Mouse (Mus musculus) C2C12 (cell line): ENCODE data around the gene Plekha5.

ENCODE experiments used
- CTCF ChIP-seq: IDR thresholded peaks from one replicate; pipeline ENCODE4 v1.5.1; 2011; ENCODE audit not compliant: control insufficient read depth, insufficient read depth, insufficient read length
- USF1 ChIP-seq: IDR thresholded peaks from one replicate; pipeline ENCODE4 v1.6.1; 2011; ENCODE audit warnings: low read depth, mild to moderate bottlenecking, control low read depth, moderate library complexity

- TF ChIP-seq CTCF (no peak), USF1 (no peak)
These were observed 175.5 kb downstream of the Plekha5 start for GRCm38 (mm10) chr6:140599337-140599736.
